Mouse (Mus musculus) left cerebral cortex, postnatal 4 days (tissue): Measurements from ENCODE around the gene Rxra. TPM values are rescaled to one million over a fixed set of nuclear protein-coding genes. Genes with fewer than 3 reads are reported as not detected.

ENCODE experiments used
- DNase-seq: peaks from one replicate; pipeline ENCODE4 v3.0.0-alpha.2; 2022
- intact Hi-C: fragments of 180-260 bp; cut with DNase I; formaldehyde crosslinking; loops from one replicate; pipeline ENCODE4 v1.15.1; 2025
- total RNA-seq, 2 experiments: library from RNA; stranded (reverse); gene quantifications; 2 replicates each; pipeline ENCODE4 v1.2.3; 2021

Gene Rxra
- total RNA-seq, 2 experiments from 2014 or later: 8.8 to 12.8 TPM

GRCm38 (mm10) chr2:27734328-27734727, 58.1 kb downstream of the Rxra start:
- DNase-seq: no peak
- intact Hi-C loops: no loop called here

DNA sequence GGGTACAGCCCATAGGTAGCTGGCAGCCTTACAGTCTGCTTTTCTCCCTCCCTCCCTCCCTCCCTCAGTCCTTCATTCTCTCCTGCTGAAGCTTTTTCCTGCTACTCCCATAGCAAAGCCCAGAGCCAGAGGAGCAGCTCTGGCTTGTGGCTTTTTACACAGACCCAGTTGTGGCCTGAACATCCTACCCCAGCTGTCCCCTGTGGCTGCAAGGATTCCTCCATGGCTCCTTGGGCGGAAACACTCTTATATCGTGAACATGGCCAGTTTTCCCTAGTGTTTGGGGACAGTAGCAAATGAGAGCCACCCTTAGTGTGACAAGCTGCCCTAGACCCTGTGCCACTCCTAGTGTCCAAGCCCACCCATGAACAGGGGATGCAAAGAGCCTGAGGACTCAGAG, 58.6 kb downstream of the Rxra start:
- intact Hi-C loops: no loop called here
- no peak for DNase-seq

DNA sequence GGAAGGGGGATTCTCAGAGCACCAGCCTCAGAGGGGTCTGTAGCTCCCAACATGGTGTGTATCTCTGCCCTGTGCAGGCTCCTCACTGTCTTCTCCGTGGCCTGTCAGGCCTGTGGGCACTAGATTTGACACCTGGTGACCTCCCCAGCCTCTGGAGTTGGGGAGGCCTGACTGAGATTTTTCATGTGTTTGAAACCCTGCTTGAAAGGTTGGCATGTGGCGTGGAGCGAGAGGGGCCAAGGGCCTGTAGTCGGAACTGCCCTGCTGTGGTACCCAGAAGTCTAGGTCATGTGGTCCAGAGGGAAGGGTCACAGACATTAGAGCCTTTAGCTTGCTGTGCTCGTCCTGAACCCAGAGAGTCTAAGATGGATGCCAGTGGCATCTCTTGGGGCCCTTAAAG, 60.6 kb downstream of the Rxra start:
- no peak for DNase-seq
- intact Hi-C loops: no loop called here

- intact Hi-C loops: no loop called here
Measured at GRCm38 (mm10) chr2:27738396-27738795, 62.2 kb downstream of the Rxra start.

DNA sequence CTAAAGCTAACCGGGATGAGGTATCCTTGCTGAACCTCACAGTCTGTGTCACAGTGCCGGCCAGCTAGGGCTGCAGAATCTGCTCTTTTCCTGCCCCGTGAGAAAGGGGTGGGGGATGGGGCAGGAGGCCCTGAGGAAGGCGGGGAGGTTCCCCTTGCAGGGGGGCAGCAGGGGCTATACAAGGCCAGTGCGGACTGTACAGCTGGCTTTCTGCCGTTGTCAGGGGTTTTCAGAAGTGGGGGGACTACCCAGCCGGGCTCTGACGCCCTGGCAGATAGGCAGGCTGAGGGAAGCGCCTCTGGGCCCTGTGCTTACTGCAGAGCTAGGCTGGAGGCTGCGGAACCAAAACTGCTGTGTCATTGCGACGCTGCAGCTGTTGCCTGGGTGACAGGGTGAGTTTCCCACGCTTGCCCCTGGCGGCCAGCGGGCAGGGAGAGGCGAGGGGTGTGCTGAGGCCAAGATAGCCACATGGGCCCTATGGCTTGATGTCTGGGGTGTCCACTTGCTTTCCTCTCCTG, 63.9 kb downstream of the Rxra start:
- DNase-seq: peak; percentile 66
- intact Hi-C loops: no loop called here

More at GRCm38 (mm10) chr2:27738396-27738795, 62.2 kb downstream of the Rxra start:
- no peak for DNase-seq

DNA sequence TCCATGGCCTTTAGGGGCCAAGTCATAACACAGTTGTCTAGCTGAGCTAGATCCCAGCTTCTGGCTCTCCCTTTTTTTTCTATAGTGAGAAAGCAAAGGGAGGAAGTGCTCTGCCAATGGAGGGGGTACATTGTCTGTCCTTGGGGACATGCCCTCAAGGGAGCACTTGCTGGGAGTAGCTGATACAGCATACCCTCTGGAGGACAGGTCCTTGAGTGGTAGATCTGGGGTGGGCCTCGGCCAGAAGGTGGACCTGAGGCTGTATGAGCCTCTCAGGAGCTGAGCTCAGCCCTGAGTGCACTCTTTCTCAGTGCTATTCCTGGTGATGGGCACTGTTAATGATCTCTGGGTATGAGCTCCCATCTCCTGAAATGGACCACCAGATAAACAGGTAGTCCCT, 66.9 kb downstream of the Rxra start:
- intact Hi-C loops: no loop called here
- no peak for DNase-seq

GRCm38 (mm10) chr2:27743863-27744611, 67.8 kb downstream of the Rxra start:
- no peak for DNase-seq
- intact Hi-C loops: no loop called here

- DNase-seq: no peak
- intact Hi-C loops: no loop called here
Measured at GRCm38 (mm10) chr2:27744612-27745351, 68.5 kb downstream of the Rxra start.

- intact Hi-C loops: no loop called here
- no peak for DNase-seq
Measured at GRCm38 (mm10) chr2:27745673-27746620, 69.7 kb downstream of the Rxra start.

- intact Hi-C loops: no loop called here
- DNase-seq: peak; percentile 78
Measured at GRCm38 (mm10) chr2:27746854-27747253, 70.6 kb downstream of the Rxra start.

DNA sequence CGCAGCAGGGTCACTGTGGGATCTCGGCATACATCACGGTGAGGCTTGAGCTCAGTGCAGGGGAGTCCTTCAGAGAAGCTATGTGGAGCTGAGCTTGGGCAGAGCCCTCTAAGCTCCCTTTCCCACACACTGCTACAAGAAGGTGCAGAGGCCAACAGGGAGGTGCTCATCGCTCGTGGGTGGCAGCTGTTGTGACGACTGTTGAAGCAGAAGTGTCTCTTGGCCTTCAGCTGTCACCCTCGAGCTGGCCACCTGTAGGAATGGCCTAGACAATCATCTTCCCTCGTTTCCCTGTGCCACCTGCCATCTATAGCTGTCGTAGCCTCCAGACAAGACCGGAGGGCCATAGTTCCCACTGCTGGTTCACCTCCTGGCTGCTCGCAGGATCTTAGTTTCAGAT, 72.7 kb downstream of the Rxra start:
- intact Hi-C loops: no loop called here
- no peak for DNase-seq

DNA sequence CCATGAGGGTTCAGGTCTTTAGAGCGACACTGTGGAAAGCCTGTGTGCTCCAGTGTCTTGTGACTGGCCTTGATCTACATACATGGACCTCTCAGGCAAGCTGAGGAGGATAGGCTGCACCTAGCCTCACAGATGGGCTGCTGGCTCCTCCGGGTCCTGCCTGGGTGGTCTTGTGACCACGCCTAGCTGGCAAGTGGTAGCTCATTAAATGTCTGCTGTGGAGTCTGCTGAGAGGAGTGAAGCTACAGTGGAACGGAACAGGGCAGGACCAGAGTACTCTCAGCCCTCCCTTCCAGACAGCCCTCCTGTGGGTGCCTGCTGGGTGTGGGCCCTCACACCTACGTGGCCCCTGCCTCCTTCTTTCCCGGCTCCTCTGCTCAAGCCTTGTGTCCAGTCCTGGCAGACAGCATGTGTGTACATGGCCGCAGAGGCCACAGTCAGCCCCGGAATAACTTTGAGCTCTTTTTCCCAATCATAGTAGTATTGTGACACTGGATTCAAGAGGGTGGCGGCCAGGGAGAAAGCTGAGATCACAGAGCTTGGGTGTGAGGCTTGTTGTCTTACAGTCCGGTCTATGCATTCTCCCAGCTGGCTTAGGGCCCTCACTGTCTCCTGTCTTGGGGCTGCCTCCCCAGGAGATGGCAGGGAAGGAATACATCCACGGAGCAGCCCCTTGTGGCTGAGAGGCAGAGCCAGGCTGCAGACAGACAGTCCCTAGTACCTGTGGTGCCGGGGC, 74.3 kb downstream of the Rxra start:
- peak; percentile 79 for DNase-seq
- intact Hi-C loops: no loop called here

- DNase-seq: no peak
Measured at GRCm38 (mm10) chr2:27751135-27751519, 74.9 kb downstream of the Rxra start.

GRCm38 (mm10) chr2:27751803-27752202, 75.6 kb downstream of the Rxra start:
- no peak for DNase-seq
- intact Hi-C loops: no loop called here

More at GRCm38 (mm10) chr2:27751135-27751519, 74.9 kb downstream of the Rxra start:
- intact Hi-C loops: no loop called here

GRCm38 (mm10) chr2:27754094-27754493, 77.9 kb downstream of the Rxra start:
- DNase-seq: no peak
- intact Hi-C loops: no loop called here

DNA sequence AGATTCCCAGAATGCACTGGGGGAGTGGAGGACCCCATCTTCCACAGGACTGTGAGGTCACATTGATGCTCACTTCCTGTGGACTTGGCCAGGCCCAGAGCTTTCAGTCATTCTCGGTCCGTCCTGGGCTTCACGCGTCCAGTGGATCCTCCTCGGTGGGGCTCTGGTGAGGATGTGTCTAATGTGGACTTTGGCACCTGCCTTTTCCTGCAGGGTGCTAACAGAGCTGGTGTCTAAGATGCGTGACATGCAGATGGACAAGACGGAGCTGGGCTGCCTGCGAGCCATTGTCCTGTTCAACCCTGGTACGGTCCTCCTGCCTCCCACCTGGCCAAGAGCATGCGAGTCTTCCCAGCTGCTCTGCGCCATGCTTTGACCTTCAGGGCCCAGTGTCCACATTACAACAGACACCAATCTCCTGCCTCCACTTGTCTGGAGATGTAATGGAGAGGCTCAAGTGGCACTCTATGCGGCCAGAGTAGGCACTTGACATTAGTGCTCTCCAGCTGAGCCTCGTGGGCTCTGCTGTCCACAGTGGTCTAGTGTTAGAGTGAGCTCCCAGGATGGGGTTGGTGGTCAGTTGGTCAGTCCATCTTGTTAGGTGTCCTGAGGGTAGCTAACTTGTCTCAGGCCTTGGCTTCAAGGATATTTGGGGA, 79.9 kb downstream of the Rxra start:
- no peak for DNase-seq
- intact Hi-C loops: no loop called here

DNA sequence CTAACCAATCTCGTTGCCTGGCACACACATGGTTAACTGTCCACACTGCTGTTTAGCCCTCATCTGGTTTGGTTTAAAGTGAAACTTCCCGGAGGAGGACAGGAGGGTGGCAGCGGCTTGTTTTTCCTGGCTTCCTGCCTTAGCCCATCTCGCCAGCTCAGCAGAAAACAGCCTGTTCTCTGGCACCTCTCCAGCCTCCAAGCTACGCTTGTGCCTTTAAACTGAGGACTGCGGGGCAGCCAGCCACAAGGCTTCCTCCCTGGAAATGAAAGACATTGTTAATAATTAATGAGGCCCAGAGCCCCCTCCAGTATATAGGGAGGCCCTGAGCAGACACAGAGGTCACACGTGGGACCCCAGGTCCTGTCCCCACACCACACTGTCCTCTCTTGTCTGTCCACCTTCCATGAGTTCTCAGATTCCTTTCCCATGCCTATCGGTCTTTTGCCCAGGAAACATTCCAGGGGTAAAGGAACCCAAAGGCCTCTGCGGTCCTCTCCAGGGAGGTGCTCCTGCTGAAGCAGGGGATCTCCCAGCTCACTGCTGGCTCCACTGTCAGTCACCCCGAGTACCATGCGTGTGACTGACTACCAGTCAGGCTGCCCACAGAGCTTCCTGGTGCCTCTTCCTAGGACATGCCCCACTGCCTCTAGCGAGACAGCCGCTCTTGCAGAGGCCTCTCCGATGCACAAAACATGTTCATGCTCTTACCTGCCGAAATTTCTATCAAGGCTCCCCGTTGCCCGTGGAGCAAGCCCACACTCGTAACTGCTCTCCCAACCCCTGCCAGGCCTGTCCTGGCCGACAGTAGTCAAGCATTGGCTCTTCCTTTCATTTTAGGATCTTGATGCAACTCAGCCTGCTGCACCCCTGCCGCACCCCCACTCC, 82.4 kb downstream of the Rxra start:
- intact Hi-C loops: no loop called here
- peak; percentile 96 for DNase-seq

DNA sequence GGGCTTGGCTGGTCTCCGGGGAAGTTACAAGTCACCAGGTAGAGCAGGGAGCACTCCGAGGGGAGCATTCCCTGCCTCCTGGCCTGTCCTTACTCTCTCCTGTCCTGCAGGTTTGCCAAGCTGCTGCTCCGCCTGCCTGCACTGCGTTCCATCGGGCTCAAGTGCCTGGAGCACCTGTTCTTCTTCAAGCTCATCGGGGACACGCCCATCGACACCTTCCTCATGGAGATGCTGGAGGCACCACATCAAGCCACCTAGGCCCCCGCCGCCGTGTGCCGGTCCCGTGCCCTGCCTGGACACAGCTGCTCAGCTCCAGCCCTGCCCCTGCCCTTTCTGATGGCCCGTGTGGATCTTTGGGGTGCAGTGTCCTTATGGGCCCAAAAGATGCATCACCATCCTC, 83.2 kb downstream of the Rxra start:
- intact Hi-C loops: no loop called here
- DNase-seq: no peak
